In genomic region chr13:110967109-110967508, GRCm38 (mm10) we compare ENCODE assay signal across 8 mouse cellular contexts.
DNase-seq lines count a peak whose midpoint lies in the region; ATAC-seq and TF ChIP-seq lines count a peak whose summit lies in the region.

No protein-coding gene starts in this region.

- no peaks in the 10 kb centered on the region for H3K9me3 ChIP-seq in midbrain, embryonic 11.5 days (ENCODE audit: control insufficient read depth, low read length)
- H3K9me3 ChIP-seq in midbrain, postnatal 0 days (ENCODE audit: low read length) = no peaks in the 10 kb centered on the region
- no peaks in the 10 kb centered on the region for H3K9me3 ChIP-seq in lung, embryonic 15.5 days
- no peaks in the 10 kb centered on the region for H3K9me3 ChIP-seq in forebrain, embryonic 13.5 days (replicated peaks)

- H3K27ac ChIP-seq in midbrain, embryonic 11.5 days (ENCODE audit: low read depth, low read length) = no peak overlapping the region
- H3K27ac ChIP-seq in midbrain, postnatal 0 days (ENCODE audit: low read depth, low read length) = no peak overlapping the region
- H3K27ac ChIP-seq in lung, embryonic 15.5 days = peak overlapping the region; percentile 78
- no peak overlapping the region for H3K27ac ChIP-seq in forebrain, embryonic 13.5 days

- WGBS in midbrain, embryonic 11.5 days = 49% methylated on average over 8 of the region's 8 CpGs
- WGBS in midbrain, postnatal 0 days = 45% methylated on average over 8 of the region's 8 CpGs
- 26% methylated on average over 8 of the region's 8 CpGs for WGBS in lung, embryonic 15.5 days
- 66% methylated on average over 8 of the region's 8 CpGs for WGBS in forebrain, embryonic 13.5 days

- H3K36me3 ChIP-seq in midbrain, embryonic 11.5 days (ENCODE audit: control insufficient read depth, insufficient read depth, low read length) = no peaks in the 10 kb centered on the region
- no peaks in the 10 kb centered on the region for H3K36me3 ChIP-seq in midbrain, postnatal 0 days (ENCODE audit: insufficient read depth, low read length)
- no peaks in the 10 kb centered on the region for H3K36me3 ChIP-seq in lung, embryonic 15.5 days
- no peaks in the 10 kb centered on the region for H3K36me3 ChIP-seq in forebrain, embryonic 13.5 days (ENCODE audit: poor library complexity, severe bottlenecking)

- intact Hi-C loops in heart, postnatal 36 days (cut with DNase I) = loop anchor here (2.0 to 5.0 kb wide), 7 partner anchors 64 to 445 kb away; no protein-coding TSS in a partner anchor

- H3K9ac ChIP-seq in midbrain, embryonic 11.5 days (ENCODE audit: low read length) = no peak overlapping the region
- H3K9ac ChIP-seq in midbrain, postnatal 0 days (replicated peaks; ENCODE audit: low read length, poor library complexity, severe bottlenecking) = no peak overlapping the region
- H3K9ac ChIP-seq in lung, embryonic 15.5 days = no peak overlapping the region
- H3K9ac ChIP-seq in forebrain, embryonic 13.5 days = no peak overlapping the region

- H3K4me3 ChIP-seq in midbrain, embryonic 11.5 days (ENCODE audit: low read depth, low read length) = no peak overlapping the region
- no peak overlapping the region for H3K4me3 ChIP-seq in midbrain, postnatal 0 days (ENCODE audit: low read depth, low read length)
- no peak overlapping the region for H3K4me3 ChIP-seq in lung, embryonic 15.5 days
- no peak overlapping the region for H3K4me3 ChIP-seq in forebrain, embryonic 13.5 days

- no peak overlapping the region for H3K4me2 ChIP-seq in midbrain, embryonic 11.5 days
- no peak overlapping the region for H3K4me2 ChIP-seq in midbrain, postnatal 0 days (ENCODE audit: low read depth, low read length, poor library complexity, severe bottlenecking)
- H3K4me2 ChIP-seq in lung, embryonic 15.5 days = peak overlapping the region; percentile 19; the same call in 1 of the 2 replicates
- no peak overlapping the region for H3K4me2 ChIP-seq in forebrain, embryonic 13.5 days

- peak; percentile 86 for DNase-seq in midbrain, embryonic 11.5 days (ENCODE audit: low spot score, missing footprints)
- no peak for DNase-seq in midbrain, postnatal 0 days (ENCODE audit: low spot score)
- peak; percentile 16 for DNase-seq in embryo, embryonic 11 days
- peak; percentile 25 to 26 for DNase-seq in heart, postnatal 36 days
- no peak for DNase-seq in T-cell, adult 2 months (ENCODE audit: low spot score)
- DNase-seq in layer of hippocampus, postnatal 14 days (ENCODE audit: low spot score in 2 of 2) = no peak

- no peak for ATAC-seq in midbrain, embryonic 11.5 days (ENCODE audit: low FRiP score)
- ATAC-seq in midbrain, postnatal 0 days (ENCODE audit: low FRiP score) = no peak
- no peak for ATAC-seq in lung, embryonic 15.5 days (ENCODE audit: borderline replicate concordance, extremely low read depth, low FRiP score, low TSS enrichment)
- no peak for ATAC-seq in forebrain, embryonic 13.5 days

- H3K27me3 ChIP-seq in midbrain, embryonic 11.5 days (ENCODE audit: control insufficient read depth, insufficient read depth, low read length) = no peaks in the 10 kb centered on the region
- no peaks in the 10 kb centered on the region for H3K27me3 ChIP-seq in midbrain, postnatal 0 days (ENCODE audit: insufficient read depth, low read length)
- H3K27me3 ChIP-seq in lung, embryonic 15.5 days = no peaks in the 10 kb centered on the region
- no peaks in the 10 kb centered on the region for H3K27me3 ChIP-seq in forebrain, embryonic 13.5 days

- H3K4me1 ChIP-seq in midbrain, embryonic 11.5 days (ENCODE audit: control insufficient read depth, insufficient read depth, low read length) = peaks cover 4% of the 10 kb centered on the region; the same call in 1 of the 2 replicates
- H3K4me1 ChIP-seq in midbrain, postnatal 0 days (ENCODE audit: insufficient read depth, low read length) = no peaks in the 10 kb centered on the region
- H3K4me1 ChIP-seq in lung, embryonic 15.5 days = peaks cover 23% of the 10 kb centered on the region
- H3K4me1 ChIP-seq in forebrain, embryonic 13.5 days = no peaks in the 10 kb centered on the region

- TF ChIP-seq CTCF in midbrain, postnatal 0 days (IDR thresholded peaks at IDR 0.05) = no peak

Comparison
In these comparisons a context has a peak if more than half of its experiments do, and no peak if none do; other contexts are left out.
1. DNase-seq: peak in midbrain, embryonic 11.5 days (single experiment), embryo, embryonic 11 days (single experiment) and heart, postnatal 36 days (2 of 2); none in midbrain, postnatal 0 days (single experiment), T-cell, adult 2 months (single experiment) and layer of hippocampus, postnatal 14 days (0 of 2).